Mouse (Mus musculus) layer of hippocampus, adult 9-11 months (tissue): ENCODE measurements at regions not wholly inside any gene's neighbourhood (a gene's known extent, or its start where the extent isn't known, plus 50 kb on each side); places are given as distances from the start of the nearest gene placed in this dataset.

Source experiments
- DNase-seq: peaks from one replicate; pipeline ENCODE4 v3.0.0; 2022

- DNase-seq = peak; percentile 13
Observed at GRCm38 (mm10) chr4:97132650-97133049, 50.3 kb downstream of the Gm10192 start.

GRCm38 (mm10) chr4:97127780-97128179 is 55.2 kb downstream of the Gm10192 start:
- peak; percentile 51 for DNase-seq

GRCm38 (mm10) chr4:97123861-97124260 is 59.1 kb downstream of the Gm10192 start:
- peak; percentile 5 for DNase-seq

- no peak for DNase-seq
Observed at GRCm38 (mm10) chr4:97121952-97122351, 61.0 kb downstream of the Gm10192 start.

GRCm38 (mm10) chr4:97119459-97119858 is 63.5 kb downstream of the Gm10192 start:
- peak; percentile 11 for DNase-seq

- DNase-seq = no peak
Observed at GRCm38 (mm10) chr4:97117016-97117415, 66.0 kb downstream of the Gm10192 start.

GRCm38 (mm10) chr4:97102752-97103052 is 80.3 kb downstream of the Gm10192 start:
- DNase-seq = no peak

GRCm38 (mm10) chr4:97101911-97102751 is 80.8 kb downstream of the Gm10192 start:
- DNase-seq = no peak

GRCm38 (mm10) chr4:97099721-97100120 is 83.2 kb downstream of the Gm10192 start:
- DNase-seq = no peak

- DNase-seq = no peak
Observed at GRCm38 (mm10) chr4:97093576-97093975, 89.4 kb downstream of the Gm10192 start.

- no peak for DNase-seq
Observed at GRCm38 (mm10) chr4:97050735-97051134, 132.2 kb downstream of the Gm10192 start.

GRCm38 (mm10) chr4:97049045-97049674 is 133.8 kb downstream of the Gm10192 start:
- DNase-seq = no peak

GRCm38 (mm10) chr4:97037693-97038348 is 145.1 kb downstream of the Gm10192 start:
- peak; percentile 43 for DNase-seq

GRCm38 (mm10) chr4:97028938-97029337 is 154.0 kb downstream of the Gm10192 start:
- DNase-seq = no peak

- no peak for DNase-seq
Observed at GRCm38 (mm10) chr4:97025446-97026040, 157.4 kb downstream of the Gm10192 start.

GRCm38 (mm10) chr4:97001321-97001720 is 181.6 kb downstream of the Gm10192 start:
- no peak for DNase-seq

GRCm38 (mm10) chr4:96980311-96980710 is 195.3 kb upstream of the Gm12695 start:
- DNase-seq = no peak

- DNase-seq = no peak
Observed at GRCm38 (mm10) chr4:96979876-96980275, 194.9 kb upstream of the Gm12695 start.

- DNase-seq = no peak
Observed at GRCm38 (mm10) chr4:96974935-96975334, 189.9 kb upstream of the Gm12695 start.

GRCm38 (mm10) chr4:96973804-96974203 is 188.8 kb upstream of the Gm12695 start:
- no peak for DNase-seq

- DNase-seq = peak; percentile 88
Observed at GRCm38 (mm10) chr4:96969199-96969598, 184.2 kb upstream of the Gm12695 start.

- peak; percentile 59 for DNase-seq
Observed at GRCm38 (mm10) chr4:96968545-96969164, 183.7 kb upstream of the Gm12695 start.
